Mouse (Mus musculus) midbrain, postnatal 0 days (tissue): Measurements from ENCODE around the gene Adgrg1. TPM values are rescaled to one million over a fixed set of nuclear protein-coding genes. Genes with fewer than 3 reads are reported as not detected.

Experiments used
- ATAC-seq: fragments of 200-750 bp; cut with Nextera tagmentation; 2 replicates; pipeline ENCODE4 v1.8.0; 2017; ENCODE audit warnings: moderate number of reproducible peaks, mild to moderate bottlenecking, moderate TSS enrichment, moderate library complexity; ENCODE audit not compliant: low FRiP score
- DNase-seq: peaks from one replicate; pipeline ENCODE4 v3.0.0-alpha.2; 2015; ENCODE audit warnings: low spot score
- H3K27ac ChIP-seq: fragments of 300-500 bp; sonication (generic); 2 replicates; pipeline ENCODE4 v1.5.1; 2014; ENCODE audit warnings: low read depth, mild to moderate bottlenecking, low read length, mixed read lengths
- H3K27me3 ChIP-seq: fragments of 300-500 bp; sonication (generic); 2 replicates; pipeline ENCODE4 v1.6.1; 2014; ENCODE audit warnings: low read length, control low read depth, mixed read lengths; ENCODE audit not compliant: insufficient read depth
- H3K36me3 ChIP-seq: fragments of 300-500 bp; sonication (generic); 2 replicates; pipeline ENCODE4 v1.6.1; 2014; ENCODE audit warnings: low read length, control low read depth, mixed read lengths; ENCODE audit not compliant: insufficient read depth
- H3K4me1 ChIP-seq: fragments of 300-500 bp; sonication (generic); 2 replicates; pipeline ENCODE4 v1.6.1; 2014; ENCODE audit warnings: mild to moderate bottlenecking, control low read depth, antibody characterized with exemption, low read length, mixed read lengths; ENCODE audit not compliant: insufficient read depth
- H3K4me2 ChIP-seq: fragments of 300-500 bp; sonication (generic); 2 replicates; pipeline ENCODE4 v1.6.1; 2014; ENCODE audit warnings: low read depth, mild to moderate bottlenecking, low read length, mixed read lengths; ENCODE audit not compliant: poor library complexity, severe bottlenecking
- H3K4me3 ChIP-seq: fragments of 300-500 bp; sonication (generic); 2 replicates; pipeline ENCODE4 v1.5.1; 2014; ENCODE audit warnings: low read depth, mild to moderate bottlenecking, low read length, moderate library complexity
- H3K9ac ChIP-seq: fragments of 300-500 bp; sonication (generic); replicated peaks from 2 replicates; pipeline ENCODE4 v1.6.1; 2014; ENCODE audit warnings: mild to moderate bottlenecking, low read length, moderate library complexity, mixed read lengths; ENCODE audit not compliant: poor library complexity, severe bottlenecking
- H3K9me3 ChIP-seq: fragments of 300-500 bp; sonication (generic); 2 replicates; pipeline ENCODE4 v1.6.1; 2016; ENCODE audit warnings: low read length, control low read depth
- CTCF ChIP-seq: IDR thresholded peaks from 2 replicates; pipeline ENCODE4 v1.5.1; 2016; ENCODE audit warnings: antibody characterized with exemption, mild to moderate bottlenecking
- WGBS: fragments of 180-500 bp; shearing (Covaris S2); extraction: QIAGEN DNeasy Blood & Tissue Kit; methylation state at CpG from one replicate; pipeline ENCODE4 v1.1.7; 2014; 5-methylcytosine and 5-hydroxymethylcytosine counted together
- polyA plus RNA-seq: library from polyadenylated mRNA; unstranded; fragments of >200 nt; fragmentation: Nextera tagmentation; extraction: Ambion mirVana; gene quantifications from 2 replicates; pipeline ENCODE4 v1.2.1, GENCODE M21; 2015
- total RNA-seq: library from RNA; depleted of rRNA; stranded (reverse); fragments of >200 nt; gene quantifications from 2 replicates; pipeline ENCODE4 v1.2.3, GENCODE M21; 2014; rRNA removed

The Adgrg1 gene
- total RNA-seq, result 218 and 247 TPM in 2 replicates
- polyA plus RNA-seq, result 114 and 125 TPM in 2 replicates

GRCm38 (mm10) chr8:94974467-94975165 lies at the start of gene Adgrg1:
Gene Adgrg1 (plus strand): TSS chr8:94974751.
- Histone ChIP-seq H3K4me1 (peaks cover 4% of the 10 kb centered on the region; the same call in 1 of the 2 replicates), H3K27me3 (no peaks in the 10 kb centered on the region), H3K36me3 (no peaks in the 10 kb centered on the region), H3K9me3 (no peaks in the 10 kb centered on the region), H3K4me3 (no peak within 1 kb of the TSS), H3K9ac (no peak within 1 kb of the TSS), H3K4me2 (no peak within 1 kb of the TSS), H3K27ac (no peak within 1 kb of the TSS)
- ATAC-seq (no peak), DNase-seq (no peak)
- no peak for TF ChIP-seq CTCF
- WGBS, result 60% methylated on average over 7 of the region's 7 CpGs

DNA sequence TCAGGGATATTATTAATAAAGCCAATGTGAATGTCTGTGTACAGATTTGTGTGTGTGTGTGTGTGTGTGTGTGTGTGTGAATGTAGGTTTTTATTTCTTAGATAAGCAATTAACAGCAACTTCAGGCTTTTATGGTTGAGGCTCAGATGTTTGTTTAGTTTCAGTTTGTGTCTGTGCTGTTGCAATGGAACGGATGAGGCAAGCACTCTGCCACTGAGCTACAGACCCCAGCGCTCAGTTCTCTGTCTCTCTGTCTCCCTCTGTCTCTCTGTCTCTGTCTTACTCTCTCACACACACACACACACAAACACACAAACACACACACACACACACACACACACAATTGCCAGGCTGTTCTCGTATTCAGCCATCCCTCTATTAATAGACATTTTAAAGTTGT lies 46.3 kb upstream of the Adgrg1 start:
- Histone ChIP-seq H3K27me3 (no peaks in the 10 kb centered on the region), H3K36me3 (no peaks in the 10 kb centered on the region), H3K4me2 (no peak overlapping the region), H3K9me3 (no peaks in the 10 kb centered on the region), H3K4me3 (no peak overlapping the region), H3K4me1 (no peaks in the 10 kb centered on the region), H3K9ac (no peak overlapping the region), H3K27ac (no peak overlapping the region)
- DNase-seq (no peak), ATAC-seq (no peak)
- WGBS, result 90% methylated on average over 3 of the region's 3 CpGs
- TF ChIP-seq CTCF, result no peak

GRCm38 (mm10) chr8:94933918-94934317 lies 40.6 kb upstream of the Adgrg1 start:
- no peak for TF ChIP-seq CTCF
- H3K27me3 ChIP-seq, result no peaks in the 10 kb centered on the region
- H3K4me1 ChIP-seq, result no peaks in the 10 kb centered on the region
- no peaks in the 10 kb centered on the region for H3K9me3 ChIP-seq
- no peak overlapping the region for H3K4me3 ChIP-seq
- H3K36me3 ChIP-seq, result no peaks in the 10 kb centered on the region
- no peak overlapping the region for H3K9ac ChIP-seq
- DNase-seq (no peak), ATAC-seq (no peak)
- 66% methylated on average over 5 of the region's 5 CpGs for WGBS
- H3K27ac ChIP-seq, result no peak overlapping the region
- no peak overlapping the region for H3K4me2 ChIP-seq

GRCm38 (mm10) chr8:94935172-94935571 lies 39.4 kb upstream of the Adgrg1 start:
- no peak for TF ChIP-seq CTCF
- H3K4me1 ChIP-seq, result no peaks in the 10 kb centered on the region
- H3K27me3 ChIP-seq, result no peaks in the 10 kb centered on the region
- H3K4me2 ChIP-seq, result no peak overlapping the region
- no peaks in the 10 kb centered on the region for H3K9me3 ChIP-seq
- H3K9ac ChIP-seq, result no peak overlapping the region
- H3K27ac ChIP-seq, result no peak overlapping the region
- DNase-seq (no peak), ATAC-seq (no peak)
- WGBS, result 87% methylated on average over 3 of the region's 3 CpGs
- H3K36me3 ChIP-seq, result no peaks in the 10 kb centered on the region
- no peak overlapping the region for H3K4me3 ChIP-seq

DNA sequence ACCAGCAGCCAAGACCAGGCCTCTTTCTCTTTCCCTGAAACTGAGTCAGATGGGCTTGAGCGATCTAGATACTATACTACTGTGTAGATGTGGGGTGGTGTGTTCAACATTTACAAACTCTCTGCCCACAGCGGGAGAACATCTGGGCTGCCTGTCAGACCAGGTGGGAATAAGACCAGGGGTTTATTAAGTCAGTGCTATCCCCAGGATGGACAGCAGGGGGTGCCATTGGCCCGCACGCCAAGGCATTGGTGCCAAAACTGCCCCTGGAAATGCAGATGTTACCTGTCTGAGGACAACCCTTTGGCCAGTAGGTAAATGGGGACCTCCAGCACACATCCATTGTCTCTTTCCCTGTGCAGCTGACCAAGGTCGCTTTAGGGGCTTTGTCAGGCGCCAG lies 32.0 kb upstream of the Adgrg1 start:
- no peaks in the 10 kb centered on the region for H3K9me3 ChIP-seq
- H3K27me3 ChIP-seq, result no peaks in the 10 kb centered on the region; the same call in 1 of the 2 replicates
- H3K4me2 ChIP-seq, result no peak overlapping the region
- DNase-seq, result peak; percentile 55
- peak; percentile 92 for TF ChIP-seq CTCF
- no peaks in the 10 kb centered on the region for H3K36me3 ChIP-seq
- H3K9ac ChIP-seq, result no peak overlapping the region
- no peaks in the 10 kb centered on the region for H3K4me1 ChIP-seq
- H3K27ac ChIP-seq, result no peak overlapping the region
- WGBS, result 12% methylated on average over 6 of the region's 6 CpGs
- peak; percentile 16; the same call in 1 of the 2 replicates for ATAC-seq
- H3K4me3 ChIP-seq, result no peak overlapping the region

GRCm38 (mm10) chr8:94945185-94945584 lies 29.4 kb upstream of the Adgrg1 start:
- 54% methylated on average over 6 of the region's 6 CpGs for WGBS
- Histone ChIP-seq H3K27me3 (no peaks in the 10 kb centered on the region; the same call in 1 of the 2 replicates), H3K36me3 (no peaks in the 10 kb centered on the region), H3K4me2 (no peak overlapping the region), H3K9ac (no peak overlapping the region), H3K4me1 (no peaks in the 10 kb centered on the region), H3K9me3 (no peaks in the 10 kb centered on the region), H3K27ac (no peak overlapping the region), H3K4me3 (no peak overlapping the region)
- ATAC-seq, result no peak
- peak; percentile 10 for DNase-seq
- TF ChIP-seq CTCF, result no peak
